Mouse (Mus musculus) skeletal muscle tissue, adult 2 months (tissue): ENCODE measurements around the gene Lctl.

ENCODE experiments used
- DNase-seq: peaks from one replicate; pipeline ENCODE4 v3.0.0-alpha.2; 2012; ENCODE audit warnings: low read depth, low spot score

Gene Lctl

DNA sequence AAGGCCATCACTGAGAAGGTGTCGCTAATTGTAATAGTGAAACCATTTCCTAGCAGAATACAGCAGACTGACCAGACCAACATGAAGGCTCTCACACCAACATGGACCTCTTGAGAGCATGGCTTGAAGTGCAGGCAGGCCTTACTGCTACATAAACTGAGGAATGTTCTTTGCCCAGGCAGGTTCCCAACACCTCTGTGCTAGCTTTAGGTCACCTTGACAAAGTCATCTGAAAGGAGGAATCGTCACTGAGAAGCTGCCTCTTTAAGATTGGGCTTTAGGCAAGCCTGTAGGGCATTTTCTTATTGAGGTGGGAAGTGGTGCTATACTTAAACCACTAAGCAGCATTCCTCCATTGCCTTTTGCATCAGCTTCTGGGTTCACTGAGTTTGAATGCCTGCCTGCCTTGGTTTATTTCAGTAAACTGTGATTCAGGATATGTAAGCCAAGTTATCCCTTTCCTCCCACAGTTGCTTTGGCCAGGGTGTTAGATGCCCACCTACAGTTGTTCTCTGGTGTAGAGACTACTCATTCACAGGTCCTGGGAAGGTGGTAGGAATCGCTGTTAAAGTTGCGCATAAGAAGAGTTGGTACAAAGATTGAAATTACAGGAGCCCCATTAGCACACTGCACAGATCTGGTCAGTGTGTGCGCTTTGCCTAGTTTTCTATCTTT, 67.4 kb downstream of the Lctl start:
- DNase-seq = no peak
